Mouse (Mus musculus) limb, embryonic 15.5 days (tissue): ENCODE measurements at regions not wholly inside any gene's neighbourhood (a gene's known extent, or its start where the extent isn't known, plus 50 kb on each side); places are given as distances from the start of the nearest gene placed in this dataset.

Experiments used
- ATAC-seq: fragments of 200-750 bp; cut with Nextera tagmentation; 2 replicates; pipeline ENCODE4 v1.8.0; 2017; ENCODE audit warnings: low read depth, moderate TSS enrichment; ENCODE audit not compliant: insufficient number of reproducible peaks, low FRiP score, low TSS enrichment
- H3K27ac ChIP-seq: fragments of 300-500 bp; sonication (generic); 2 replicates; pipeline ENCODE4 v1.5.1; 2015; ENCODE audit warnings: moderate library complexity, mild to moderate bottlenecking, inconsistent platforms
- H3K27me3 ChIP-seq: fragments of 300-500 bp; sonication (generic); 2 replicates; pipeline ENCODE4 v1.6.1; 2015; ENCODE audit warnings: inconsistent platforms
- H3K36me3 ChIP-seq: fragments of 300-500 bp; sonication (generic); 2 replicates; pipeline ENCODE4 v1.6.1; 2015; ENCODE audit warnings: inconsistent platforms
- H3K4me1 ChIP-seq: fragments of 300-500 bp; sonication (generic); 2 replicates; pipeline ENCODE4 v1.6.1; 2015; ENCODE audit warnings: inconsistent platforms
- H3K4me2 ChIP-seq: fragments of 300-500 bp; sonication (generic); 2 replicates; pipeline ENCODE4 v1.6.1; 2015; ENCODE audit warnings: mild to moderate bottlenecking, inconsistent platforms
- H3K4me3 ChIP-seq: fragments of 300-500 bp; sonication (generic); 2 replicates; pipeline ENCODE4 v1.5.1; 2015; ENCODE audit warnings: mild to moderate bottlenecking, inconsistent platforms
- H3K9ac ChIP-seq: fragments of 300-500 bp; sonication (generic); 2 replicates; pipeline ENCODE4 v1.6.1; 2015; ENCODE audit warnings: inconsistent platforms
- H3K9me3 ChIP-seq: fragments of 300-500 bp; sonication (generic); 2 replicates; pipeline ENCODE4 v1.6.1; 2016; ENCODE audit warnings: inconsistent platforms
- WGBS: fragments of 180-500 bp; shearing (Covaris S2); methylation state at CpG from one replicate; pipeline ENCODE4 v1.1.7; 2015; 5-methylcytosine and 5-hydroxymethylcytosine counted together

- Histone ChIP-seq H3K27ac (no peak overlapping the region), H3K9me3 (no peaks in the 10 kb centered on the region), H3K4me2 (no peak overlapping the region), H3K4me3 (no peak overlapping the region), H3K36me3 (no peaks in the 10 kb centered on the region), H3K9ac (no peak overlapping the region), H3K27me3 (no peaks in the 10 kb centered on the region), H3K4me1 (no peaks in the 10 kb centered on the region)
- ATAC-seq, result no peak
These were observed 110.9 kb downstream of the Cenpc1 start for GRCm38 (mm10) chr5:85954526-85954925.

- Histone ChIP-seq H3K4me2 (no peak overlapping the region), H3K4me3 (no peak overlapping the region), H3K9me3 (no peaks in the 10 kb centered on the region), H3K36me3 (no peaks in the 10 kb centered on the region), H3K27ac (no peak overlapping the region), H3K27me3 (no peaks in the 10 kb centered on the region), H3K4me1 (no peaks in the 10 kb centered on the region), H3K9ac (no peak overlapping the region)
- no peak for ATAC-seq
- 39% methylated on average over 8 of the region's 8 CpGs for WGBS
These were observed 128.6 kb downstream of the Cenpc1 start for GRCm38 (mm10) chr5:85936667-85937314.

DNA sequence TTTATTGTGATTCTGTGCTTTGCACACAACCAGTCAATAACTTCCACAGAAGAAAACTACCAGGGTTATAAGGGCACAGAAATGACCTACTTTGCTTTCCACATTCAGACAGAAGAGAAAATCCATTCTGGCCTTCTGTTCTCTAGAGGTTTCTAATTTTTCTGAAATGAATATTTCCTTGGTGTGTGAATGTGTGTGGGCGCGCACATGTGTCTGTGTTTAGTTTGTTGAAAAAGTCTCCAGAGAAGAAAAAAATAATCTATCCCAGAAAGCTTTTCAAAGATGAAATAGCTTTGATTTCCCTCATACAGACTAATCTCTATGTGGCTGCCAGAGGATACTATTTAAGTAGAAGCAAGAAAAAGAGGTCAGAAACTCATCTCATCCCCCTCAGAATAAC lies 147.1 kb downstream of the Cenpc1 start:
- Histone ChIP-seq H3K4me1 (no peaks in the 10 kb centered on the region), H3K9ac (no peak overlapping the region), H3K4me3 (no peak overlapping the region), H3K27ac (no peak overlapping the region), H3K4me2 (no peak overlapping the region), H3K27me3 (no peaks in the 10 kb centered on the region), H3K9me3 (no peaks in the 10 kb centered on the region), H3K36me3 (no peaks in the 10 kb centered on the region)
- ATAC-seq, result no peak
- 95% methylated on average over 2 of the region's 2 CpGs for WGBS

DNA sequence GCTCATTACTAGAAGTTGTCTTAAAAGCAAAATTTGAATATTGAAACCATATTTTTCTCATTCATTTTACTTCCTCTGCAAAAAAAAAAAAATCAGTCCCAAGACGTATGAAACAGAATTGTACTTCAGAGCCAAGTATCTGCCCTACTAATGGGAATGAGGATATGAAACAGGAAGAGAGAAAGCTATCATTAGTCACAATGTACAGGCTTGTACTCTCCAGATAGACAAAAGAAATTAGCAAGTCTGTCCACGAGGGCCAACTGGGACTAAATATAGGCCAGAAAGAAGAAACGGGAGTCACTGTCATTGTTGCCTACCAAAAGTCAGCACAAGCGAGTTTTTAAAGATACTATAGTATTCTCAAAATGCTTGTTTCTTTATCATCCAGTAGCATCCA lies 150.4 kb downstream of the Cenpc1 start:
- Histone ChIP-seq H3K4me1 (no peaks in the 10 kb centered on the region), H3K36me3 (no peaks in the 10 kb centered on the region), H3K4me2 (no peak overlapping the region), H3K9ac (no peak overlapping the region), H3K4me3 (no peak overlapping the region), H3K9me3 (no peaks in the 10 kb centered on the region), H3K27ac (no peak overlapping the region), H3K27me3 (no peaks in the 10 kb centered on the region)
- no peak for ATAC-seq
- 69% methylated on average over 4 of the region's 4 CpGs for WGBS

DNA sequence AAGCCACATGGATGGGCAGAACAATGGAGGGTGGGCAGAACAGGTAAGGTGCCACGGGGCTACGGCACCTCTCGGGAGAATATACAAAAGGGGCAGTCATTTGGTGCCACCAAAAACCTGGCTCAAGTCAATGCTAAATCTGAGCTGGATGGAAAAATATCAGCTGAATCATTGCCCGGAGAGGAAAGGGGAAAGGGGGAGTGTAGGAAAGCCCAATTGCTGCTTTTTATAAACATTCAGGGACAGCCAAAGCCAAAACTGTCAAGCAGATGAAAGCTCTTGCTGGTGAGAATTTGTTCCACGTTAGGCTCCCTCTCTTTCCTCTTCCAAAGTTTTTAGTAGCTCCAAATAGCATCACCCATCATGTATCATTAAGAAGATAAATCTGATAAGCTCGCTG lies 168.9 kb downstream of the Cenpc1 start:
- 71% methylated on average over 6 of the region's 6 CpGs for WGBS
- H3K4me2 ChIP-seq, result no peak overlapping the region

GRCm38 (mm10) chr5:85895814-85896213 lies 169.6 kb downstream of the Cenpc1 start:
- no peak for ATAC-seq
- H3K4me1 ChIP-seq, result no peaks in the 10 kb centered on the region
- 59% methylated on average over 2 of the region's 2 CpGs for WGBS

More for the DNA sequence above, 168.9 kb downstream of the Cenpc1 start:
- no peak overlapping the region for H3K4me3 ChIP-seq
- no peak overlapping the region for H3K27ac ChIP-seq
- no peak overlapping the region for H3K9ac ChIP-seq
- no peaks in the 10 kb centered on the region for H3K4me1 ChIP-seq
- H3K27me3 ChIP-seq, result no peaks in the 10 kb centered on the region
- no peaks in the 10 kb centered on the region for H3K9me3 ChIP-seq
- ATAC-seq, result no peak
- no peaks in the 10 kb centered on the region for H3K36me3 ChIP-seq

GRCm38 (mm10) chr5:85870311-85870710 lies 195.1 kb downstream of the Cenpc1 start:
- Histone ChIP-seq H3K36me3 (no peaks in the 10 kb centered on the region), H3K4me3 (no peak overlapping the region), H3K4me1 (no peaks in the 10 kb centered on the region), H3K27me3 (no peaks in the 10 kb centered on the region), H3K9me3 (no peaks in the 10 kb centered on the region), H3K4me2 (no peak overlapping the region), H3K9ac (no peak overlapping the region), H3K27ac (no peak overlapping the region)
- ATAC-seq, result no peak
- WGBS, result 78% methylated on average over 8 of the region's 8 CpGs

More at GRCm38 (mm10) chr5:85895814-85896213, 169.6 kb downstream of the Cenpc1 start:
- Histone ChIP-seq H3K9ac (no peak overlapping the region), H3K4me2 (no peak overlapping the region), H3K27me3 (no peaks in the 10 kb centered on the region), H3K36me3 (no peaks in the 10 kb centered on the region), H3K27ac (no peak overlapping the region), H3K4me3 (no peak overlapping the region), H3K9me3 (no peaks in the 10 kb centered on the region)

DNA sequence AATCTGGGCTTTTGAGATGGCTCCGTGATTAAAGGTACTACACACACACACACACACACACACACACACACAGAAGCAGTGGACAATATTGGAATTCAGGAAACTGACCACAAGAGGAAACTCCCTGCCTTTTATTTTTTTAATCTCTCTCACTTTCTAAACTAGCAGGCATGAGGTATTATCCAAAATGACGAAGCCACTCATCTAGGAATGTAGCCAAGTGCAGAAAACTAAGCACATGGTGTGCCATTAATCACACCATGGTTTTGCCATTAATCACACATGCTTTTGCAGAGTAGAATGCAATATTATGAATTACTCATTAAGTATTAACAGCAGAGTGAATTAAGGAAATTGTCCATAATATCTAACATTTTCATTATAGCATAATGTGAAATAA lies 232.8 kb downstream of the Cenpc1 start:
- no peak for ATAC-seq
- WGBS, result 64% methylated on average over 2 of the region's 2 CpGs

GRCm38 (mm10) chr5:85795531-85796197 lies 269.7 kb downstream of the Cenpc1 start:
- H3K4me1 ChIP-seq, result no peaks in the 10 kb centered on the region
- H3K36me3 ChIP-seq, result no peaks in the 10 kb centered on the region
- H3K4me3 ChIP-seq, result no peak overlapping the region
- no peak for ATAC-seq
- H3K4me2 ChIP-seq, result no peak overlapping the region
- no peak overlapping the region for H3K27ac ChIP-seq
- no peaks in the 10 kb centered on the region for H3K27me3 ChIP-seq
- no peaks in the 10 kb centered on the region for H3K9me3 ChIP-seq
- whole genome bisulfite sequencing, result 76% methylated on average over 14 of the region's 14 CpGs
- no peak overlapping the region for H3K9ac ChIP-seq

More for the DNA sequence above, 232.8 kb downstream of the Cenpc1 start:
- no peaks in the 10 kb centered on the region for H3K27me3 ChIP-seq
- H3K27ac ChIP-seq, result no peak overlapping the region
- H3K4me2 ChIP-seq, result no peak overlapping the region
- H3K9me3 ChIP-seq, result no peaks in the 10 kb centered on the region
- H3K9ac ChIP-seq, result no peak overlapping the region
- H3K4me1 ChIP-seq, result no peaks in the 10 kb centered on the region
- H3K36me3 ChIP-seq, result no peaks in the 10 kb centered on the region
- H3K4me3 ChIP-seq, result no peak overlapping the region

GRCm38 (mm10) chr5:85793148-85793547 lies 272.2 kb downstream of the Cenpc1 start:
- H3K27me3 ChIP-seq, result no peaks in the 10 kb centered on the region
- H3K27ac ChIP-seq, result no peak overlapping the region

GRCm38 (mm10) chr5:85780730-85781454 lies 284.5 kb downstream of the Cenpc1 start:
- 50% methylated on average over 8 of the region's 8 CpGs for WGBS
- H3K27me3 ChIP-seq, result no peaks in the 10 kb centered on the region
- no peaks in the 10 kb centered on the region for H3K4me1 ChIP-seq
- H3K4me2 ChIP-seq, result no peak overlapping the region
- no peaks in the 10 kb centered on the region for H3K36me3 ChIP-seq
- no peak overlapping the region for H3K4me3 ChIP-seq
- no peaks in the 10 kb centered on the region for H3K9me3 ChIP-seq
- no peak for ATAC-seq
- no peak overlapping the region for H3K9ac ChIP-seq
- H3K27ac ChIP-seq, result no peak overlapping the region

More at GRCm38 (mm10) chr5:85793148-85793547, 272.2 kb downstream of the Cenpc1 start:
- Histone ChIP-seq H3K4me3 (no peak overlapping the region), H3K9me3 (no peaks in the 10 kb centered on the region), H3K9ac (no peak overlapping the region), H3K36me3 (no peaks in the 10 kb centered on the region), H3K4me1 (no peaks in the 10 kb centered on the region), H3K4me2 (no peak overlapping the region)
- no peak for ATAC-seq
- WGBS, result 75% methylated on average over 4 of the region's 4 CpGs

GRCm38 (mm10) chr5:85780017-85780416 lies 285.4 kb downstream of the Cenpc1 start:
- Histone ChIP-seq H3K36me3 (no peaks in the 10 kb centered on the region), H3K27ac (no peak overlapping the region), H3K9me3 (no peaks in the 10 kb centered on the region), H3K4me1 (no peaks in the 10 kb centered on the region), H3K4me3 (no peak overlapping the region), H3K27me3 (no peaks in the 10 kb centered on the region), H3K9ac (no peak overlapping the region), H3K4me2 (no peak overlapping the region)
- 72% methylated on average over 5 of the region's 5 CpGs for WGBS
- no peak for ATAC-seq
